ENCODE assay signal across 14 mouse cellular contexts in genomic region chr2:12308466-12308865, GRCm38 (mm10). TPM values are rescaled to one million over a fixed set of nuclear protein-coding genes. Genes with fewer than 3 reads are reported as not detected.
A peak's percentile ranks its signal among the peaks of the same experiment; 100 is the strongest.
DNase-seq lines count a peak whose midpoint lies in the region; ATAC-seq and TF ChIP-seq lines count a peak whose summit lies in the region.
"Had no signal": no experiment of that assay in that cellular context is flagged by ENCODE, and none has a peak within 500 bp of the region (broad histone marks: within the 10 kb centered on the region; RNA-seq: fewer than 3 reads in every experiment).

No protein-coding gene starts in this region.

- H3K4me2 ChIP-seq in limb, embryonic 13.5 days (replicated peaks) = no peak overlapping the region
- H3K4me2 ChIP-seq: limb, embryonic 12.5 days had no signal

- H3K27ac ChIP-seq in gastrocnemius, adult 2 months = no peak overlapping the region
- 0 out of 2 replicates have a peak overlapping the region, but pooled peaks have one; percentile 77 for H3K27ac ChIP-seq in limb, embryonic 13.5 days
- no peak overlapping the region for H3K27ac ChIP-seq in limb, embryonic 10.5 days
- no peak overlapping the region for H3K27ac ChIP-seq in ES-Bruce4 (ENCODE audit: insufficient read depth, low read length)
- H3K27ac ChIP-seq: macrophage had no signal

- H3K27me3 ChIP-seq in limb, embryonic 13.5 days = no peaks in the 10 kb centered on the region
- no peaks in the 10 kb centered on the region for H3K27me3 ChIP-seq in limb, embryonic 10.5 days (ENCODE audit: low read depth, poor library complexity, severe bottlenecking)
- no peaks in the 10 kb centered on the region; the same call in 1 of the 2 replicates for H3K27me3 ChIP-seq in ES-Bruce4 (ENCODE audit: control insufficient read depth, insufficient read depth, low read length, poor library complexity, severe bottlenecking)
- H3K27me3 ChIP-seq: limb, embryonic 12.5 days had no signal

- intact Hi-C loops in gastrocnemius, adult 2 months (cut with DNase I) = no loop called here

- no peak for ATAC-seq in limb, embryonic 13.5 days (ENCODE audit: low FRiP score, low read depth)

- H3K9ac ChIP-seq in limb, embryonic 13.5 days = no peak overlapping the region
- H3K9ac ChIP-seq in ES-Bruce4 (ENCODE audit: low read depth, poor library complexity, severe bottlenecking) = no peak overlapping the region
- H3K9ac ChIP-seq: limb, embryonic 12.5 days had no signal

- DNase-seq in gastrocnemius, adult 2 months = no peak
- no peak for DNase-seq in gastrocnemius, postnatal 4 days (ENCODE audit: low spot score in 2 of 2)
- no peak for DNase-seq in limb, embryonic 10.5 days (ENCODE audit: low spot score)
- peak; percentile 33 for DNase-seq in embryo, embryonic 10.5 days (ENCODE audit: low spot score)
- DNase-seq in thymus, postnatal 25 days = no peak
- no peak for DNase-seq in spleen, postnatal 14 days (ENCODE audit: low spot score in 2 of 2)
- DNase-seq: adrenal gland, postnatal 10 days; heart, adult 18-20 months; thymus, postnatal 36 days had no signal

- H3K4me3 ChIP-seq in gastrocnemius, adult 2 months = no peak overlapping the region
- no peak overlapping the region for H3K4me3 ChIP-seq in limb, embryonic 13.5 days
- no peak overlapping the region for H3K4me3 ChIP-seq in limb, embryonic 10.5 days
- H3K4me3 ChIP-seq in ES-Bruce4 (ENCODE audit: low read depth, low read length) = no peak overlapping the region
- H3K4me3 ChIP-seq: limb, embryonic 12.5 days had no signal

- no peaks in the 10 kb centered on the region for H3K9me3 ChIP-seq in limb, embryonic 13.5 days
- no peaks in the 10 kb centered on the region for H3K9me3 ChIP-seq in limb, embryonic 10.5 days (replicated peaks)
- H3K9me3 ChIP-seq in ES-Bruce4 (replicated peaks; ENCODE audit: control insufficient read depth, insufficient read depth, low read length, poor library complexity, severe bottlenecking) = no peaks in the 10 kb centered on the region
- H3K9me3 ChIP-seq: limb, embryonic 12.5 days had no signal

- no peaks in the 10 kb centered on the region for H3K36me3 ChIP-seq in limb, embryonic 13.5 days
- H3K36me3 ChIP-seq in limb, embryonic 10.5 days = no peaks in the 10 kb centered on the region
- H3K36me3 ChIP-seq in ES-Bruce4 (ENCODE audit: control insufficient read depth, insufficient read depth, low read length, poor library complexity, severe bottlenecking) = no peaks in the 10 kb centered on the region
- H3K36me3 ChIP-seq: limb, embryonic 12.5 days had no signal

- H3K4me1 ChIP-seq in limb, embryonic 13.5 days = peaks cover 30% of the 10 kb centered on the region
- peaks cover 15% of the 10 kb centered on the region for H3K4me1 ChIP-seq in limb, embryonic 10.5 days
- H3K4me1 ChIP-seq in ES-Bruce4 (ENCODE audit: control insufficient read depth, insufficient read depth, low read length) = no peaks in the 10 kb centered on the region

- no peak for TF ChIP-seq POLR2A in ES-Bruce4 (IDR thresholded peaks at IDR 0.05; ENCODE audit: insufficient read depth, low read length)

- TF ChIP-seq CTCF in gastrocnemius, adult 2 months (IDR thresholded peaks at IDR 0.05) = peak; percentile 10; the same call in 1 of the 2 replicates
- TF ChIP-seq CTCF in ES-Bruce4 (IDR thresholded peaks at IDR 0.05; ENCODE audit: low read depth, low read length) = peak; percentile 5

- no peak for TF ChIP-seq EP300 in ES-Bruce4 (IDR thresholded peaks at IDR 0.05; ENCODE audit: insufficient read depth, low read depth, low read length)

RNA-seq across cellular contexts. Expression of gene Itga8, which starts 6.7 kb away (rescaled TPM):
- 1 to 10 TPM; 2.0 to 2.6 TPM for total RNA-seq in gastrocnemius, adult 2 months (2021)
- 10 to 100 TPM; 11.3 to 13.1 TPM for total RNA-seq in gastrocnemius, postnatal 4 days (2021)
- polyA plus RNA-seq in limb, embryonic 13.5 days (2015; fragmentation: Nextera tagmentation; extraction: Ambion mirVana) = 16.4 and 17.7 TPM in 2 replicates
- polyA plus RNA-seq in limb, embryonic 10.5 days (2016; fragmentation: Nextera tagmentation; extraction: Ambion mirVana) = 8.0 and 9.7 TPM in 2 replicates
- polyA plus RNA-seq in ES-Bruce4 (2011; ENCODE audit: insufficient read depth, insufficient read length, low read depth, missing spikeins) = 0.65 and 1.3 TPM in 2 replicates
- polyA plus RNA-seq: C2C12 had no signal
